Mouse (Mus musculus): ENCODE data around the gene Tbc1d16. TPM values are rescaled to one million over a fixed set of nuclear protein-coding genes. Genes with fewer than 3 reads are reported as not detected.

Gene Tbc1d16
- polyA plus RNA-seq, 1 experiment from 2014 or later = 47.7 TPM

- 48% methylated on average over 5 of the region's 5 CpGs for WGBS
- no peaks in the 10 kb centered on the region for H3K27me3 ChIP-seq (ENCODE audit: control insufficient read depth, insufficient read depth, low read depth, low read length)
- no peak overlapping the region for H3K4me3 ChIP-seq (ENCODE audit: low read depth, low read length)
- H3K9ac ChIP-seq (ENCODE audit: low read depth, low read length) = no peak overlapping the region
- ATAC-seq = no peak
- no peaks in the 10 kb centered on the region for H3K9me3 ChIP-seq (replicated peaks; ENCODE audit: control insufficient read depth, low read length, poor library complexity, severe bottlenecking)
- peaks cover 8% of the 10 kb centered on the region for H3K36me3 ChIP-seq (ENCODE audit: control insufficient read depth, insufficient read depth, low read length)
- no peak overlapping the region for H3K27ac ChIP-seq (ENCODE audit: low read length)
- H3K4me2 ChIP-seq (ENCODE audit: low read length) = no peak overlapping the region
- H3K4me1 ChIP-seq (ENCODE audit: control insufficient read depth, insufficient read depth, low read length) = no peaks in the 10 kb centered on the region
These were observed 24.9 kb downstream of the Tbc1d16 start for GRCm38 (mm10) chr11:119203423-119203822.

- Histone ChIP-seq H3K9me3 (replicated peaks; ENCODE audit: control insufficient read depth, low read length, poor library complexity, severe bottlenecking) (no peaks in the 10 kb centered on the region), H3K4me3 (ENCODE audit: low read depth, low read length) (no peak overlapping the region), H3K4me1 (ENCODE audit: control insufficient read depth, insufficient read depth, low read length) (no peaks in the 10 kb centered on the region), H3K36me3 (ENCODE audit: control insufficient read depth, insufficient read depth, low read length) (no peaks in the 10 kb centered on the region), H3K27ac (ENCODE audit: low read length) (no peak overlapping the region), H3K9ac (ENCODE audit: low read depth, low read length) (no peak overlapping the region), H3K27me3 (ENCODE audit: control insufficient read depth, insufficient read depth, low read depth, low read length) (no peaks in the 10 kb centered on the region), H3K4me2 (ENCODE audit: low read length) (no peak overlapping the region)
- 93% methylated on average over 4 of the region's 4 CpGs for WGBS
- no peak for ATAC-seq
These were observed 29.1 kb downstream of the Tbc1d16 start for GRCm38 (mm10) chr11:119199233-119199601.

GRCm38 (mm10) chr11:119198564-119199232, 29.6 kb downstream of the Tbc1d16 start:
- WGBS = 56% methylated on average over 26 of the region's 26 CpGs

GRCm38 (mm10) chr11:119197618-119198563, 30.4 kb downstream of the Tbc1d16 start:
- no peaks in the 10 kb centered on the region for H3K27me3 ChIP-seq (ENCODE audit: control insufficient read depth, insufficient read depth, low read depth, low read length)
- H3K9ac ChIP-seq (ENCODE audit: low read depth, low read length) = no peak overlapping the region
- 79% methylated on average over 18 of the region's 18 CpGs for WGBS
- 0 out of 2 replicates have a peak, but pooled peaks have one; percentile 57 for ATAC-seq
- H3K27ac ChIP-seq (ENCODE audit: low read length) = peak overlapping the region; percentile 44; the same call in 1 of the 2 replicates
- no peak overlapping the region for H3K4me2 ChIP-seq (ENCODE audit: low read length)
- H3K4me1 ChIP-seq (ENCODE audit: control insufficient read depth, insufficient read depth, low read length) = no peaks in the 10 kb centered on the region
- no peaks in the 10 kb centered on the region for H3K36me3 ChIP-seq (ENCODE audit: control insufficient read depth, insufficient read depth, low read length)
- no peaks in the 10 kb centered on the region for H3K9me3 ChIP-seq (replicated peaks; ENCODE audit: control insufficient read depth, low read length, poor library complexity, severe bottlenecking)
- H3K4me3 ChIP-seq (ENCODE audit: low read depth, low read length) = no peak overlapping the region

More at GRCm38 (mm10) chr11:119198564-119199232, 29.6 kb downstream of the Tbc1d16 start:
- Histone ChIP-seq H3K4me3 (ENCODE audit: low read depth, low read length) (no peak overlapping the region), H3K27ac (ENCODE audit: low read length) (peak overlapping the region; percentile 44; the same call in 1 of the 2 replicates), H3K9ac (ENCODE audit: low read depth, low read length) (no peak overlapping the region), H3K4me1 (ENCODE audit: control insufficient read depth, insufficient read depth, low read length) (no peaks in the 10 kb centered on the region), H3K4me2 (ENCODE audit: low read length) (no peak overlapping the region), H3K9me3 (replicated peaks; ENCODE audit: control insufficient read depth, low read length, poor library complexity, severe bottlenecking) (no peaks in the 10 kb centered on the region), H3K36me3 (ENCODE audit: control insufficient read depth, insufficient read depth, low read length) (no peaks in the 10 kb centered on the region), H3K27me3 (ENCODE audit: control insufficient read depth, insufficient read depth, low read depth, low read length) (no peaks in the 10 kb centered on the region)
- no peak for ATAC-seq

- H3K9ac ChIP-seq (ENCODE audit: low read depth, low read length) = no peak overlapping the region
- H3K4me1 ChIP-seq (ENCODE audit: control insufficient read depth, insufficient read depth, low read length) = peaks cover 16% of the 10 kb centered on the region
- H3K27me3 ChIP-seq (ENCODE audit: control insufficient read depth, insufficient read depth, low read depth, low read length) = no peaks in the 10 kb centered on the region
- no peak overlapping the region for H3K4me2 ChIP-seq (ENCODE audit: low read length)
- H3K27ac ChIP-seq (ENCODE audit: low read length) = no peak overlapping the region
- no peaks in the 10 kb centered on the region for H3K36me3 ChIP-seq (ENCODE audit: control insufficient read depth, insufficient read depth, low read length)
- H3K9me3 ChIP-seq (replicated peaks; ENCODE audit: control insufficient read depth, low read length, poor library complexity, severe bottlenecking) = no peaks in the 10 kb centered on the region
- H3K4me3 ChIP-seq (ENCODE audit: low read depth, low read length) = no peak overlapping the region
- WGBS = 91% methylated on average over 9 of the region's 9 CpGs
- no peak for ATAC-seq
These were observed 35.7 kb downstream of the Tbc1d16 start for GRCm38 (mm10) chr11:119192605-119193004.

GRCm38 (mm10) chr11:119192176-119192575, 36.1 kb downstream of the Tbc1d16 start:
- H3K4me3 ChIP-seq (ENCODE audit: low read depth, low read length) = no peak overlapping the region
- H3K4me2 ChIP-seq (ENCODE audit: low read length) = no peak overlapping the region
- H3K36me3 ChIP-seq (ENCODE audit: control insufficient read depth, insufficient read depth, low read length) = no peaks in the 10 kb centered on the region
- peaks cover 19% of the 10 kb centered on the region for H3K4me1 ChIP-seq (ENCODE audit: control insufficient read depth, insufficient read depth, low read length)
- no peaks in the 10 kb centered on the region for H3K9me3 ChIP-seq (replicated peaks; ENCODE audit: control insufficient read depth, low read length, poor library complexity, severe bottlenecking)
- no peak overlapping the region for H3K9ac ChIP-seq (ENCODE audit: low read depth, low read length)
- H3K27me3 ChIP-seq (ENCODE audit: control insufficient read depth, insufficient read depth, low read depth, low read length) = no peaks in the 10 kb centered on the region
- no peak overlapping the region for H3K27ac ChIP-seq (ENCODE audit: low read length)
- ATAC-seq = no peak
- WGBS = 91% methylated on average over 5 of the region's 5 CpGs

- no peak overlapping the region for H3K27ac ChIP-seq (ENCODE audit: low read length)
These were observed 36.7 kb downstream of the Tbc1d16 start for GRCm38 (mm10) chr11:119191606-119192081.

GRCm38 (mm10) chr11:119190498-119190897, 37.8 kb downstream of the Tbc1d16 start:
- Histone ChIP-seq H3K4me2 (ENCODE audit: low read length) (no peak overlapping the region), H3K4me1 (ENCODE audit: control insufficient read depth, insufficient read depth, low read length) (peaks cover 20% of the 10 kb centered on the region), H3K9ac (ENCODE audit: low read depth, low read length) (peak overlapping the region; percentile 62), H3K27me3 (ENCODE audit: control insufficient read depth, insufficient read depth, low read depth, low read length) (no peaks in the 10 kb centered on the region), H3K9me3 (replicated peaks; ENCODE audit: control insufficient read depth, low read length, poor library complexity, severe bottlenecking) (no peaks in the 10 kb centered on the region), H3K36me3 (ENCODE audit: control insufficient read depth, insufficient read depth, low read length) (no peaks in the 10 kb centered on the region), H3K27ac (ENCODE audit: low read length) (peak overlapping the region; percentile 39), H3K4me3 (ENCODE audit: low read depth, low read length) (no peak overlapping the region)
- peak; percentile 64 for ATAC-seq
- 18% methylated on average over 11 of the region's 11 CpGs for WGBS

More at GRCm38 (mm10) chr11:119191606-119192081, 36.7 kb downstream of the Tbc1d16 start:
- Histone ChIP-seq H3K27me3 (ENCODE audit: control insufficient read depth, insufficient read depth, low read depth, low read length) (no peaks in the 10 kb centered on the region), H3K4me3 (ENCODE audit: low read depth, low read length) (no peak overlapping the region), H3K36me3 (ENCODE audit: control insufficient read depth, insufficient read depth, low read length) (no peaks in the 10 kb centered on the region), H3K4me2 (ENCODE audit: low read length) (no peak overlapping the region), H3K9me3 (replicated peaks; ENCODE audit: control insufficient read depth, low read length, poor library complexity, severe bottlenecking) (no peaks in the 10 kb centered on the region), H3K4me1 (ENCODE audit: control insufficient read depth, insufficient read depth, low read length) (peaks cover 20% of the 10 kb centered on the region), H3K9ac (ENCODE audit: low read depth, low read length) (no peak overlapping the region)
- no peak for ATAC-seq
- 84% methylated on average over 9 of the region's 9 CpGs for WGBS

GRCm38 (mm10) chr11:119189319-119189718, 39.0 kb downstream of the Tbc1d16 start:
- no peak for ATAC-seq
- H3K27ac ChIP-seq (ENCODE audit: low read length) = no peak overlapping the region
- no peaks in the 10 kb centered on the region for H3K9me3 ChIP-seq (replicated peaks; ENCODE audit: control insufficient read depth, low read length, poor library complexity, severe bottlenecking)
- H3K9ac ChIP-seq (ENCODE audit: low read depth, low read length) = no peak overlapping the region
- peaks cover 20% of the 10 kb centered on the region for H3K4me1 ChIP-seq (ENCODE audit: control insufficient read depth, insufficient read depth, low read length)
- no peak overlapping the region for H3K4me2 ChIP-seq (ENCODE audit: low read length)
- no peaks in the 10 kb centered on the region for H3K36me3 ChIP-seq (ENCODE audit: control insufficient read depth, insufficient read depth, low read length)
- H3K27me3 ChIP-seq (ENCODE audit: control insufficient read depth, insufficient read depth, low read depth, low read length) = no peaks in the 10 kb centered on the region
- WGBS = 96% methylated on average over 3 of the region's 3 CpGs
- no peak overlapping the region for H3K4me3 ChIP-seq (ENCODE audit: low read depth, low read length)
